Mouse (Mus musculus): Measurements from ENCODE around the gene Stx1b. TPM values are rescaled to one million over a fixed set of nuclear protein-coding genes. Genes with fewer than 3 reads are reported as not detected.
A peak's percentile ranks its signal among the peaks of the same experiment; 100 is the strongest.
"Not testable (repeated sequence)": the region's sequence is repeated elsewhere in the genome, so short reads cannot be mapped to it uniquely, and the experiment has no call there.

Gene Stx1b
- total and polyA plus RNA-seq, 2 experiments from 2014 or later = 83.6 to 83.9 TPM

DNA sequence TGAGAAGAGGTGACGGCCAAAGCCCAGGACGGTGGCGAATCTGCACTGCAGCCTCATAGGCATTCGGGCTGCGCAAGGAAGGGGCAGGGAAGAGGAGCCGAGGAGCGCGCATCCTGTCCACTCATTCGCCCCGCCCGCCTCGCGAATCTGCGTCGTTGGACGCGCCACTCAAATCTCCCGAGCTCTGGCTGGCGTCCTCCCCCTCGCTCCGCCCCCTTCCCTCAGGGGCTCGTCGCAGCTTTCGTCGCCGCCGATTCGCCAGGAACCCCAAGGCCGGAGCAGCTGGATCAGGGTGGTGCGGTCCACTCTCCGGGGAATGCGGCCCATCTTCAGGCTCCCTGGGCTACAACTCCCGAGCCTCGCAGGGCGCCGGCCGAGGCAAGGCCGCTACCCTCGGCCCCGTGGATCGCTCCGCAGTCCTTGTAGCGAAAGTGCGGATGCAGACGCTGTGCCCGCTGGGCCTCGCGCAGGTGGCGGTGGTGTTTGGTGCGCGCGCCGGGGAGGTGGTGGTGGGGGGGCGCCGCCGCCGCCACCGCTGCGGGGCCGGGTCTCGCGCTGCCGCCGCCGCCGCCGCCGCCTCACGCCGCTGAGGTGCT is 47.4 kb downstream of the Stx1b start:
- Histone ChIP-seq H3K36me3 (ENCODE audit: insufficient read depth, low read length) (peaks cover 16% of the 10 kb centered on the region), H3K9ac (replicated peaks; ENCODE audit: low read length, poor library complexity, severe bottlenecking) (peak overlapping the region; percentile 90), H3K4me2 (ENCODE audit: low read depth, low read length, poor library complexity, severe bottlenecking) (peak overlapping the region; percentile 89), H3K27ac (ENCODE audit: low read depth, low read length) (peak overlapping the region; percentile 99), H3K4me3 (ENCODE audit: low read depth, low read length) (peak overlapping the region; percentile 78), H3K9me3 (ENCODE audit: low read length) (no peaks in the 10 kb centered on the region), H3K27me3 (ENCODE audit: insufficient read depth, low read length) (no peaks in the 10 kb centered on the region), H3K4me1 (ENCODE audit: insufficient read depth, low read length) (no peaks in the 10 kb centered on the region)
- under 1% methylated on average over 46 of the region's 70 CpGs for WGBS
- ATAC-seq (ENCODE audit: low FRiP score) (peak; percentile 92), DNase-seq (ENCODE audit: low spot score) (peak; percentile 97)
- no peak for TF ChIP-seq CTCF (IDR thresholded peaks at IDR 0.05)

DNA sequence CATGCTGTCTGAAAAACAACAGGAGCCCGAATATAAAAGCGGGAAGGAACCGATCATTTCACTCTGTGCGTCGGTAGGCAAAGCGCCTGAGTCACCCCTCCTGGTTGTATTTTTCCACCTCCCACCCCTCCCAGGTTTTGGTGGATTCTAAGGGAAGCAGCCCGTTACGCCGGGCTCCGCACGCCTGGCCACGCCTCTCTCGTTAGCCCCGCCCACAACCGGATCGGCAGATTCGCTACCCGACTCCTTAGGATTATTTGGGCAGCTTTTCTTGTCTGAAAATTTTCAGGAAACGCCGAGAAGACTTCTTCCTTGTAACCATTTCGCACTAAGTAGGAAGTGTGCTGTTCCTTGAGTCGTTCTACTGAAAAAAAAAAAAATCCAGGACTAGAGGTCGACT is 47.9 kb downstream of the Stx1b start, which contains the start of gene Setd1a:
Gene Setd1a, plus strand, starts transcription at position 245 of the 400 bp plus-strand sequence.
- Histone ChIP-seq H3K4me1 (ENCODE audit: insufficient read depth, low read length) (no peaks in the 10 kb centered on the region), H3K36me3 (ENCODE audit: insufficient read depth, low read length) (peaks cover 13% of the 10 kb centered on the region), H3K9ac (replicated peaks; ENCODE audit: low read length, poor library complexity, severe bottlenecking) (peak within 1 kb of the TSS; percentile 90), H3K4me3 (ENCODE audit: low read depth, low read length) (peak within 1 kb of the TSS; percentile 78), H3K27me3 (ENCODE audit: insufficient read depth, low read length) (no peaks in the 10 kb centered on the region), H3K9me3 (ENCODE audit: low read length) (no peaks in the 10 kb centered on the region), H3K4me2 (ENCODE audit: low read depth, low read length, poor library complexity, severe bottlenecking) (peak within 1 kb of the TSS; percentile 89), H3K27ac (ENCODE audit: low read depth, low read length) (peak within 1 kb of the TSS; percentile 99)
- WGBS = under 1% methylated on average over 23 of the region's 23 CpGs
- no peak for TF ChIP-seq CTCF (IDR thresholded peaks at IDR 0.05)
- ATAC-seq (ENCODE audit: low FRiP score) (peak; percentile 76), DNase-seq (ENCODE audit: low spot score) (peak; percentile 93)

DNA sequence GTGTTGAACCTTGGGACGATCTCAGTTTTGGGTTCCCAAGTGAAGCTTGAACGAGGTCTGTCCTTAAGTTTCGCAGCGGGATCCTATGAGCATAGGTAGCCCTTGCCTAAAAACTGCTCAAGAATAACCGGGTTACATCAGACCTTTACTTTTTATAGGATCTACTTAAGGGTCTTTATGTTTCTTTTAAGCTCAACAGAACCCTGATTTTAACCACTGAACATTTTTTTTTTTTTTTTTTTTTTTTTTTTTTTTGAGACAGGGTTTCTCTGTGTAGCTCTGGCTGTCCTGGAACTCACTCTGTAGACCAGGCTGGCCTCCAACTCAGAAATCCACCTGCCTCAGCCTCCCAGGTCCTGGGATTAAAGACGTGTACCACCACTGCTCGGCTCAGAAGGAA is 48.5 kb downstream of the Stx1b start:
- not testable (repeated sequence) for H3K4me1 ChIP-seq (ENCODE audit: insufficient read depth, low read length); H3K27me3 ChIP-seq (ENCODE audit: insufficient read depth, low read length); H3K9me3 ChIP-seq (ENCODE audit: low read length); DNase-seq (ENCODE audit: low spot score); ATAC-seq (ENCODE audit: low FRiP score)
- 73% methylated on average over 7 of the region's 7 CpGs for WGBS
- Histone ChIP-seq H3K4me2 (ENCODE audit: low read depth, low read length, poor library complexity, severe bottlenecking) (peak overlapping the region; percentile 89), H3K36me3 (ENCODE audit: insufficient read depth, low read length) (peaks cover 11% of the 10 kb centered on the region), H3K9ac (replicated peaks; ENCODE audit: low read length, poor library complexity, severe bottlenecking) (peak overlapping the region; percentile 90), H3K27ac (ENCODE audit: low read depth, low read length) (peak overlapping the region; percentile 99), H3K4me3 (ENCODE audit: low read depth, low read length) (peak overlapping the region; percentile 78)

DNA sequence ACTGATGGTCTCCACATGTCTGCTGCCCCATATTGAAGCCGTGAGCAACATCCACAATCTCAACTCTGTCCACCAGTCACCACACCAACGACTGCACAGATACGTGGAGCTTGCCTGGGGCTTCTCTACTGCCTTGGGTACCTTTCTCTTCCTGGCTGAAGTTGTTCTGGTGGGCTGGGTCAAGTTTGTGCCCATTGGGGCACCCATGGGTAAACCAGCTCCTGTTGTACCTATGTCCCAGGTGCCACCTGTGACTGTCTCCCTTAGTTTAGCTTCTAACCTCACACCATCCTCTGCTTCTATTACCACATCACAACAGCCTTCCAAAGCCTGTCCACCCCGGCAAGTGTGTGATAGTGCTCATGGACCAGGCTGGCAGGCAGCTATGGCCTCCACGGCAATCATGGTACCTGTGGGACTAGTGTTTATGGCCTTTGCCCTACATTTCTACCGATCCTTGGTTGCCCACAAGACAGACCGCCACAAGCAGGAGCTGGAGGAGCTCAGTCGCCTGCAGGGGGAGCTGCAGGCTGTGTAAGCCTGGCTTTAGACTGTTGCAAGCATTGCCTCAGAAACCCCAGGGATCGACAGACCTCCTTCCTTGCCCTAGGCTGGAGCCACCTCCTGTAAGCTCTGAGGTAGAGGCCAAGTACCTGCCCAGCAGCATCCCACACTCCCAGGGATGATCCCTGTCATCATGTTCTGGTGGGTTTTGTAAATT is 50.5 kb downstream of the Stx1b start:
- ATAC-seq (ENCODE audit: low FRiP score) (no peak), DNase-seq (ENCODE audit: low spot score) (peak; percentile 80)
- H3K4me2 ChIP-seq (ENCODE audit: low read depth, low read length, poor library complexity, severe bottlenecking) = no peak overlapping the region
- H3K9ac ChIP-seq (replicated peaks; ENCODE audit: low read length, poor library complexity, severe bottlenecking) = no peak overlapping the region
- H3K27me3 ChIP-seq (ENCODE audit: insufficient read depth, low read length) = no peaks in the 10 kb centered on the region
- H3K4me1 ChIP-seq (ENCODE audit: insufficient read depth, low read length) = no peaks in the 10 kb centered on the region; the same call in 1 of the 2 replicates
- H3K36me3 ChIP-seq (ENCODE audit: insufficient read depth, low read length) = no peaks in the 10 kb centered on the region
- 43% methylated on average over 9 of the region's 9 CpGs for WGBS
- TF ChIP-seq CTCF (IDR thresholded peaks at IDR 0.05) = peak; percentile 73
- no peak overlapping the region for H3K4me3 ChIP-seq (ENCODE audit: low read depth, low read length)
- H3K27ac ChIP-seq (ENCODE audit: low read depth, low read length) = no peak overlapping the region
- no peaks in the 10 kb centered on the region for H3K9me3 ChIP-seq (ENCODE audit: low read length)

DNA sequence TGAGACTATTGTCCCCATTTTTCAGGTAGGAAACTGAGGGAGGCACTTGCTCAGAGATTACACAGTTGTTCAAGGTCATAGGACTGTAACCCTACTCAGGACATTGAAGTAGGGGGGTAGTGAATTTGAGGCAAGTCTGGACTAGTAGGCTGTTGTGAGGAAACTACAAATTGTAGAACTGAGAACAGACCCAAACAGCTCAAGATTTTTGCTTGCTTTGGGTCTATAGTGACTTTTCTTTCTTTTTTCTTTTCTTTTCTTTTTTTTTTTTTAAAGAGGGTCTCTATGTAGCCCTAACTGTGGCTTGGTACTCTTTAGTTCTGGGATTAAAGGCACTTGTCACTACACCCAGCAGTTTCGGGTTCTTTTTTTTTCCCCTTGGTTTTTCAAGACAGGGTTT is 51.8 kb downstream of the Stx1b start:
- H3K4me2 ChIP-seq (ENCODE audit: low read depth, low read length, poor library complexity, severe bottlenecking) = no peak overlapping the region
- no peak overlapping the region for H3K4me3 ChIP-seq (ENCODE audit: low read depth, low read length)
- WGBS = 73% methylated on average over 1 of the region's 1 CpGs
- DNase-seq (ENCODE audit: low spot score) (no peak), ATAC-seq (ENCODE audit: low FRiP score) (no peak)
- no peaks in the 10 kb centered on the region for H3K27me3 ChIP-seq (ENCODE audit: insufficient read depth, low read length)
- no peak overlapping the region for H3K27ac ChIP-seq (ENCODE audit: low read depth, low read length)
- no peak for TF ChIP-seq CTCF (IDR thresholded peaks at IDR 0.05)
- peaks cover 10% of the 10 kb centered on the region for H3K36me3 ChIP-seq (ENCODE audit: insufficient read depth, low read length)
- no peaks in the 10 kb centered on the region for H3K9me3 ChIP-seq (ENCODE audit: low read length)
- no peak overlapping the region for H3K9ac ChIP-seq (replicated peaks; ENCODE audit: low read length, poor library complexity, severe bottlenecking)
- no peaks in the 10 kb centered on the region; the same call in 1 of the 2 replicates for H3K4me1 ChIP-seq (ENCODE audit: insufficient read depth, low read length)

DNA sequence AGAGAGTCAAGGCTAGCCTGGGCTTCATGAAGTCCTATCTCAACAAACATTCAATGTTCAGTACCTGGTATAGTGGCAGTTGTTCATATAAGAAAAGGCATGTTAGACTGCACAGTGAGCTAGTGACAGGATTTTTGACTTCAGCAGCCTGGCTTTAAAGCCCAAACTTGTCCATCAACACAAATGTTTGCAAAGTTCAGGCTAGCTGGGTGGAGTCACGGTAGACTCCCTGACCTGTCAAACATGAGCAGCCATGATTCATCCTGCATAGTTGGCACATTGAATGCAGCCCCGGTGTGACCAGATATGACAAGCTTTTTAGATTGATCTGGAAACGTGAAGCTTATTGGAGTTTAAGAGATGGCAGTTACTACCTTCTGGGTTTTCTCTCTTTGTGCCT is 52.3 kb downstream of the Stx1b start:
- WGBS = 86% methylated on average over 3 of the region's 3 CpGs
- Histone ChIP-seq H3K4me2 (ENCODE audit: low read depth, low read length, poor library complexity, severe bottlenecking) (no peak overlapping the region), H3K27me3 (ENCODE audit: insufficient read depth, low read length) (no peaks in the 10 kb centered on the region), H3K4me1 (ENCODE audit: insufficient read depth, low read length) (no peaks in the 10 kb centered on the region; the same call in 1 of the 2 replicates), H3K9ac (replicated peaks; ENCODE audit: low read length, poor library complexity, severe bottlenecking) (no peak overlapping the region), H3K27ac (ENCODE audit: low read depth, low read length) (no peak overlapping the region), H3K4me3 (ENCODE audit: low read depth, low read length) (no peak overlapping the region), H3K36me3 (ENCODE audit: insufficient read depth, low read length) (peaks cover 15% of the 10 kb centered on the region), H3K9me3 (ENCODE audit: low read length) (no peaks in the 10 kb centered on the region)
- ATAC-seq (ENCODE audit: low FRiP score) (no peak), DNase-seq (ENCODE audit: low spot score) (no peak)
- TF ChIP-seq CTCF (IDR thresholded peaks at IDR 0.05) = no peak
